Mouse (Mus musculus) midbrain, embryonic 15.5 days (tissue): ENCODE measurements around the gene Lap3. TPM values are rescaled to one million over a fixed set of nuclear protein-coding genes. Genes with fewer than 3 reads are reported as not detected.

Source experiments
- ATAC-seq: fragments of 200-750 bp; cut with Nextera tagmentation; replicated peaks from 2 replicates; pipeline ENCODE4 v1.8.0; 2017; ENCODE audit warnings: moderate TSS enrichment
- H3K27ac ChIP-seq: fragments of 300-500 bp; sonication (generic); 2 replicates; pipeline ENCODE4 v1.5.1; 2015; ENCODE audit warnings: mild to moderate bottlenecking, inconsistent platforms
- H3K27me3 ChIP-seq: fragments of 300-500 bp; sonication (generic); replicated peaks from 2 replicates; pipeline ENCODE4 v1.6.1; 2015; ENCODE audit warnings: inconsistent platforms
- H3K36me3 ChIP-seq: fragments of 300-500 bp; sonication (generic); replicated peaks from 2 replicates; pipeline ENCODE4 v1.6.1; 2015; ENCODE audit warnings: inconsistent platforms
- H3K4me1 ChIP-seq: fragments of 300-500 bp; sonication (generic); 2 replicates; pipeline ENCODE4 v1.6.1; 2015; ENCODE audit warnings: inconsistent platforms
- H3K4me2 ChIP-seq: fragments of 300-500 bp; sonication (generic); 2 replicates; pipeline ENCODE4 v1.6.1; 2015; ENCODE audit warnings: inconsistent platforms, mild to moderate bottlenecking, moderate library complexity
- H3K4me3 ChIP-seq: fragments of 300-500 bp; sonication (generic); 2 replicates; pipeline ENCODE4 v1.5.1; 2015; ENCODE audit warnings: mild to moderate bottlenecking, inconsistent platforms
- H3K9ac ChIP-seq: fragments of 300-500 bp; sonication (generic); 2 replicates; pipeline ENCODE4 v1.6.1; 2015; ENCODE audit warnings: mild to moderate bottlenecking, inconsistent platforms
- H3K9me3 ChIP-seq: fragments of 300-500 bp; sonication (generic); 2 replicates; pipeline ENCODE4 v1.6.1; 2016; ENCODE audit warnings: inconsistent platforms
- WGBS: fragments of 180-500 bp; shearing (Covaris S2); methylation state at CpG from one replicate; pipeline ENCODE4 v1.1.7; 2015; ENCODE audit warnings: mixed read lengths; 5-methylcytosine and 5-hydroxymethylcytosine counted together
- polyA plus RNA-seq: library from polyadenylated mRNA; unstranded; fragments of >200 nt; fragmentation: Nextera tagmentation; extraction: Ambion mirVana; gene quantifications from 2 replicates; pipeline ENCODE4 v1.2.1, GENCODE M21; 2015

Lap3 gene
- polyA plus RNA-seq, 1 experiment from 2014 or later = 28.7 TPM

DNA sequence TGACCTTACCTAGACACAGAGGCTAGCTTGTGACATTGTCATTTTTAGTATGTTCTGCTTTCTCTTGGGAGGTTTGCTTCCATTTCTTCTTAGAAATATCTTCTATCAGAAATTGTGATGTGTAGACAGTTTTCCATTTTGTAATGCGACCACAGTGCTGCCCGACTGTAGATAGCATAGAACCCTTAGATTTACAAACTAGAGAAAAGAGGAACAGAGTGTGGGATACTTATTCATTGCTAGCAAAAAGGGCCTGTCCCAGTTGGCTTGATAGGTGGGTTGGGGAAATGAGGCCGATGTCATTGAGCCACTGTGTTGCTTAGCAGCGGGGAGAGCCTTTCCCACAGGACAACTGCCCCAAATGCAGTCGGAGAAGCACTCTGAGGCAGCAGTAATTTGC lies 4.4 kb downstream of the Lap3 start:
- WGBS = 91% methylated on average over 5 of the region's 5 CpGs
- H3K4me2 ChIP-seq = no peak overlapping the region
- no peak overlapping the region for H3K4me3 ChIP-seq
- ATAC-seq = no peak
- no peaks in the 10 kb centered on the region for H3K9me3 ChIP-seq
- no peaks in the 10 kb centered on the region for H3K36me3 ChIP-seq
- no peak overlapping the region for H3K27ac ChIP-seq
- H3K9ac ChIP-seq = no peak overlapping the region
- H3K4me1 ChIP-seq = peaks cover 14% of the 10 kb centered on the region
- no peaks in the 10 kb centered on the region for H3K27me3 ChIP-seq

DNA sequence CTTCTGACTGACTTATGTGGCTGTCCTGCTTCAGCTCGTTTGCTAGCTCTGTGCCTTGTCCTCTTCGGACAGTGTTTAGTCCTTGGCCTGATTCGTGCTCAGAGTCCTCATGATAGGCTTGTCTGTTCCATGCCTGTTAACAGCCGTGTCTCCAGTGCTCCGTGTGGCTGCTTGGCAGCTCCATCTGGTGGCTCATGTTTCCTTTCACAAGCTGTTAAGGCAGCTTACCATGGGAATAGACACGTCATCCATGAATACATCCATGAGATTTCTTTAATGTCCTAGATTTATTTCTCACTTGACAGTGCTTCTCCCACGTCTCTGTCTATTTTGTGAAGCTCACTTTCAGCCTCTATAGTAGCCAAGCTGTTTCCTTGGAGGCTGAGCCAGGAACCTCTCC lies 16.9 kb downstream of the Lap3 start:
- no peak overlapping the region for H3K4me3 ChIP-seq
- WGBS = 82% methylated on average over 7 of the region's 7 CpGs
- no peak overlapping the region for H3K27ac ChIP-seq
- H3K9ac ChIP-seq = no peak overlapping the region
- peaks cover 19% of the 10 kb centered on the region for H3K36me3 ChIP-seq
- no peaks in the 10 kb centered on the region for H3K27me3 ChIP-seq
- no peak overlapping the region for H3K4me2 ChIP-seq
- no peaks in the 10 kb centered on the region for H3K9me3 ChIP-seq
- no peaks in the 10 kb centered on the region for H3K4me1 ChIP-seq
- ATAC-seq = no peak

DNA sequence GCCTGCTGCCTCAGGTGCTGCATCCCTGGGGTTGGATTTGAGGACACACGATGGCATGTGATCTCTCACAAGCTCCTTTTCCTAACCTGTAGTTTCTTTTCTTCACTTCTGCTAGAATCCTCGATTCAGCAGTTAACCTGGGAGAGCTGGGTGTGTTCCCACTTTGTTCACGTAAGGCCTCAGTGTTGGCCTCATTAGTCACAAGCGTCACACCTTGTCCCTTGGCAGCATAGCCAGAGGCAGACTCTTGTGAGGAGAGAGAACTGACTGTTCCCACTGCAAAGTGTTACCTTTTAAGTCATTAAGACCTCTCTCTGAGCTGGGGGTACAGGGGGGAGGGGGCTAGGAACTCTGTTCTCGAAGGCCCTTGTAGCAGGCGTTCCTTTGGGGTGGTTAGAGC lies 19.7 kb downstream of the Lap3 start:
- ATAC-seq = no peak
- Histone ChIP-seq H3K27me3 (no peaks in the 10 kb centered on the region), H3K36me3 (0 out of 2 replicates have a peak, but pooled peaks cover under 1% of the 10 kb centered on the region), H3K9me3 (no peaks in the 10 kb centered on the region), H3K4me3 (no peak overlapping the region), H3K4me2 (no peak overlapping the region), H3K9ac (no peak overlapping the region), H3K4me1 (no peaks in the 10 kb centered on the region), H3K27ac (no peak overlapping the region)
- WGBS = 90% methylated on average over 6 of the region's 6 CpGs

DNA sequence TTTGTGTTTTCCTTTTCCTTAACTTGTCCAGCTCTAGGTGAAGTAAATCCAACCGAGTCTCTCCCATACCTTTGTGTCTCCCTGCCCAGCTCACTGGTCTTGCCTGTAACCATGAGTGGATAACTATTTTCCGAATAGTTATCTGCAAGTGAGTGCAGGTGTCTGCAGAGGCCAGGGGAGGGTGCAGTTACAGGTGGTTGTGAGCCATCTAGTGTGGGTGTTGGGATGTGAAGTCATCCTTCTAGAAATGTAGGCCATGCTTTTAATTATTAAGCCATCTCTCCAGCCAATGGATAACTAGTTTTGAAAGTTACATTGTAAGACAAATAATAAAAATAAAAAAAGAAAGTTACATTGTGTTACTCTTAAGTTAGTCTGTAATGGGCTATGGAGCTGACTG lies 20.3 kb downstream of the Lap3 start:
- H3K27me3 ChIP-seq = no peaks in the 10 kb centered on the region
- no peaks in the 10 kb centered on the region for H3K4me1 ChIP-seq
- no peak overlapping the region for H3K4me2 ChIP-seq
- H3K9me3 ChIP-seq = no peaks in the 10 kb centered on the region
- no peak overlapping the region for H3K4me3 ChIP-seq
- no peak for ATAC-seq
- no peak overlapping the region for H3K9ac ChIP-seq
- 88% methylated on average over 2 of the region's 2 CpGs for WGBS
- H3K36me3 ChIP-seq = no peaks in the 10 kb centered on the region
- H3K27ac ChIP-seq = no peak overlapping the region

DNA sequence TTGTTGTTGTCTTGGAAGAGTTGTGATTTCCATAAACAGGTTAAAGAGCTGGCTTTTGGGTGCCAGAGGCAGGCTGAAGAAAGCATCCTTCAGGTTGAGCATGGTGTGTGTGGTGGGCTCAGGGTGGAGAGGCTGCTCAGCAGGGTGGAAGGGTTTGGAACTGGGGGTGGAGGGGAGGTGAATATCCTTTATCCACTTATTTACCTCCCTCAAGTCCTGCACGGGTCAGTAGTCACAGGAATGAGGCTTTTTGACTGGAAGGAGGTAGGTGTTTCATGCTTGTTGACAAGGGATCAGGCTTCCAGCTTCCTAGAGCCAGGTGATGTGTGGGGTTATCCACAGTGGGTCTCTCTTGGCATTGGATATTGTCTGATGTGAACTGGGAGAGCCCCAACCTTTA lies 21.4 kb downstream of the Lap3 start:
- no peaks in the 10 kb centered on the region for H3K36me3 ChIP-seq
- no peaks in the 10 kb centered on the region for H3K27me3 ChIP-seq
- H3K4me3 ChIP-seq = no peak overlapping the region
- no peak for ATAC-seq
- H3K4me2 ChIP-seq = no peak overlapping the region
- H3K9me3 ChIP-seq = no peaks in the 10 kb centered on the region
- H3K4me1 ChIP-seq = peaks cover 3% of the 10 kb centered on the region
- H3K9ac ChIP-seq = no peak overlapping the region
- 87% methylated on average over 1 of the region's 1 CpGs for WGBS
- H3K27ac ChIP-seq = no peak overlapping the region

DNA sequence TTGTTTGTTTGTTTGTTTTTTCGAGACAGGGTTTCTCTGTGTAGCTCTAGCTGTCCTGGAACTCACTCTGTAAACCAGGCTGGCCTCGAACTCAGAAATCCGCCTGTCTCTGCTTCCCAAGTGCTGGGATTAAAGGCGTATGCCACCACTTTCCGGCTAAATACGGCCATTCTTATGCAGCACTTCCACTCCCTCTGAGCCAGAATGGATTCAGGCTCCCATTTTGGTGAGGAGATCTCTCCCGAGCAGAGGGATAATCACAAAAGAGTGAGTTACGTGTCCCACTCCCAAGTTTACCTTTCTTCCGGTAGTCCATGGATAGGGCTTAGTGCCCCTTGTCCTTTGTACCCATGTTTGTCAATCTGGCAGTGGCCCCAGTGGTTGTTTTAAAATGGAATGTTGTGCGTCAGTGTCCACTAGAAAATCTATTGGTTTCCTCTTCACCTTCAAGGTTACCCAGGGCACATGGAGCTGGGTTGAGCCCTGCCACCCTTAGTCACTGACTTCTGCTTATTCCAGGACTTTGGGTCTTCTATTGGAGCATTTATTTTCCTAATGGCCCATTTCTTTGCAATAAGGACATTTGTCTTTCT lies 22.1 kb downstream of the Lap3 start:
- Histone ChIP-seq H3K9ac (no peak overlapping the region), H3K4me3 (no peak overlapping the region), H3K36me3 (no peaks in the 10 kb centered on the region), H3K4me1 (peaks cover 6% of the 10 kb centered on the region), H3K27ac (no peak overlapping the region), H3K9me3 (no peaks in the 10 kb centered on the region), H3K4me2 (no peak overlapping the region), H3K27me3 (no peaks in the 10 kb centered on the region)
- WGBS = 92% methylated on average over 10 of the region's 10 CpGs
- ATAC-seq = no peak

DNA sequence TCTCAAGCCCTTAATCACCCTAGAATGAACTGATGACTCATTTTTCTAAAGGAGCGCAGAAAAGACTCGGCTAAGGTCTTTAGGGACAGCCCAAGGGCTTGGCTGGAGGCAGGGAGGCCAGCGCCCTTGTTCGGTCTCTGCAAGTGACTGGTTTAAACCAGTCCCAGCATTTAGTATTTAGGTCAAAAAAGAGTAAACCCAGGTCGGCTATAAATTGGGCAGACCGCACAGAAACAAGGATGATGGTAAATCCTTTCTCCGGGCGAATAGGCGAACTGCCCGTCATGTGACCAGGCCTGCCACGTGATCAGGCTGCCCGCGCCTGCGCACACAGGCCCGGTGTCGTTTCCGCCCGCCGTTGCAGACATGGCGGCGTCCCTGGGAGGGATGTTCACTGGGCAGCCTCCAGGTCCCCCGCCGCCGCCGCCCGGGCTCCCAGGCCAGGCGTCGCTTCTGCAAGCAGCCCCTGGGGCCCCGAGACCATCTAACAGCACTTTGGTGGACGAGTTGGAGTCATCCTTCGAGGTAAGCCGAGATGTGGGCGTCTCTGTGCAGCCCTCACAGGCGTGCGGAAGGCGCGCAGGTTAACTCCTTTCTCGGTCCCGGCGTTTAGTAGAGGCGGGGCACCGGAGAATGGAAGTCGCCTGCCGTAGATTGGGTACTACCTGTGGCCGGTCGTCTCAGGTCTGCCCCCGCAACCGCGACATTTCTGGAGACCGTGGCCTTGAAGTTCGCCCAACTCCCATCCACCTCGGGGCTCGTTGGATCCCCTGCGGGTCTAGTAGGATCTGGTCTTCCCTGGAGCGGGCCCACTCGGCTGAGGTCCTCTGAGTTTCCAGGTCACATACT lies 27.0 kb downstream of the Lap3 start, which contains the start of gene Med28:
TSS of gene Med28 (plus strand) at position 270 of the 849 bp plus-strand sequence.
- no peaks in the 10 kb centered on the region for H3K27me3 ChIP-seq
- 1% methylated on average over 56 of the region's 56 CpGs for WGBS
- peak within 1 kb of the TSS; percentile 93 for H3K4me3 ChIP-seq
- H3K9ac ChIP-seq = peak within 1 kb of the TSS; percentile 95
- peaks cover 24% of the 10 kb centered on the region for H3K4me1 ChIP-seq
- H3K9me3 ChIP-seq = no peaks in the 10 kb centered on the region
- peak; percentile 97 for ATAC-seq
- H3K27ac ChIP-seq = peak within 1 kb of the TSS; percentile 84
- H3K36me3 ChIP-seq = peaks cover 5% of the 10 kb centered on the region
- H3K4me2 ChIP-seq = peak within 1 kb of the TSS; percentile 90

DNA sequence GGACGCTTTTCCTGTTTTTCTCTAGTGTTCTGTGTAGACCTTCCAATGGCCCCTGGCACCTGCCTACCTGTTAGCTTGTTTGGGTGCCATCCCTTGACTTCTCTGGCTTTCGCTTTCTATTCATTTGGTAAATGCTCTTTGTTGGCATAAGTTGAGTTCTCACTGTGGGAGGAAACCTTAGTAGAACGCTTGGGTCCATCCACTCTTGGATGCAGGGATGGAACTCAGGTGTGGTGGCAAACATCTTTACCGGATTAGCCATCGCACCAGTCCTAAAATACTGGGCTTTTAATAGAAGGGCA lies 27.6 kb downstream of the Lap3 start:
- Histone ChIP-seq H3K27me3 (no peaks in the 10 kb centered on the region), H3K4me1 (peaks cover 24% of the 10 kb centered on the region), H3K27ac (no peak overlapping the region), H3K36me3 (peaks cover 10% of the 10 kb centered on the region), H3K4me3 (peak overlapping the region; percentile 93), H3K9me3 (no peaks in the 10 kb centered on the region), H3K4me2 (peak overlapping the region; percentile 90), H3K9ac (peak overlapping the region; percentile 95)
- 8% methylated on average over 5 of the region's 5 CpGs for WGBS
- ATAC-seq = no peak

DNA sequence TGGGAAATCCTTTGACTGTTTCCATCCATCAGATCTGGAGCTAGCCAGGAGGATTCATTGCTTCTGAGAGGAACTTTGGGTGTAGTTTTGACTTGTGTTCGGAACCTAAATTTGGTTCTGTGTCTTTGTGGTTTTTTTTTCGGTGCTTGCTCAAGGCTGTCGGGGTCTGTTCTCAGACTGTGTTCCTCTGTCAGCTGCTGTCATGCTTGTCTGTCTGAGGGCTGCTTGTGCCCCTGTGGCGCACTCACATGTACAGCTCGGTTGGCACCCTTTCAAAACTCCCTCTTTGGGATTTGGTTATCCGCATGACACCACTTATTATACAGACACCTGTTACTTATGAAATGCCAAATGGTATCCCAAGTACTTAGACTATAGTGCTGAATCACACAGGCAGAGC lies 28.4 kb downstream of the Lap3 start:
- WGBS = 89% methylated on average over 6 of the region's 6 CpGs
- ATAC-seq = no peak
- peaks cover 12% of the 10 kb centered on the region for H3K36me3 ChIP-seq
- H3K9ac ChIP-seq = no peak overlapping the region
- no peaks in the 10 kb centered on the region for H3K9me3 ChIP-seq
- no peak overlapping the region for H3K27ac ChIP-seq
- H3K4me3 ChIP-seq = no peak overlapping the region
- H3K4me2 ChIP-seq = peak overlapping the region; percentile 90
- H3K27me3 ChIP-seq = no peaks in the 10 kb centered on the region
- peaks cover 24% of the 10 kb centered on the region for H3K4me1 ChIP-seq

DNA sequence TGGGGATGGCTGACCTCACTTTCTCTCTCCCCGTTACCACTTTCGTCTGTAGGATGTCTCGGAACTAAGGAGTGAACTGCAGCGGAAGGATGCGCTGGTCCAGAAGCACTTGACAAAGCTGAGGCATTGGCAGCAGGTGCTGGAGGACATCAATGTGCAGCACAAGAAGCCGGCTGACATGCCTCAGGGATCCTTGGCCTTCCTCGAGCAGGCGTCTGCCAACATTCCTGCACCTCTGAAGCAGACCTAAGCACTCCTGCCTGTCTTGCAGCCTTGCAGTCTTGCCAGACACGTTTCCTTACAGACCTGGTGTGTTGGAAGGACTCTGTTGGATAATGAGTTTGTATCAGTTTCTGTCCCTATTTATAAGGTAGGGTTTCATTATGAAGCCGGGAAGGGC lies 31.9 kb downstream of the Lap3 start:
- Histone ChIP-seq H3K4me1 (peaks cover 18% of the 10 kb centered on the region), H3K27me3 (no peaks in the 10 kb centered on the region), H3K9ac (no peak overlapping the region), H3K9me3 (no peaks in the 10 kb centered on the region), H3K36me3 (peaks cover 37% of the 10 kb centered on the region), H3K4me3 (no peak overlapping the region), H3K27ac (no peak overlapping the region), H3K4me2 (no peak overlapping the region)
- no peak for ATAC-seq
- WGBS = 94% methylated on average over 10 of the region's 10 CpGs

DNA sequence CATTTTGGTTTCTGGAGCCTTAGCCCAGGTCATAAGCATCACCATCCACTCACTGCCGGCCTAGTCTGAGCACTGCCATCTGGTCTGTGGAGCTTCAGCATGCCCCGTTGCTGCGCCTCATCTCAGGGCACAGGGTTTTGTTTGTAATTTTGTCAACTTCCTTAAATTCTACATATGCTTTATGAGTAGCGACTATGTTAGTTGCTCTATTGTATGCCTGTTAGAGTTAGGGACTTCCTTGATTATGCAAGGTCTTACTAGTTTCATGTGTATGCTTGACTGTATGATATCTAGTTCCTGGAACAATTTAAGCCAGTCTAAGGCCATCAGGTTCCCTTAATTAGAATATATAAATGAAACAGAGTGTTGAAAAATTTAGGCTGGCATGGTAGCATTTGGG lies 33.2 kb downstream of the Lap3 start:
- 98% methylated on average over 4 of the region's 4 CpGs for WGBS
- no peaks in the 10 kb centered on the region for H3K27me3 ChIP-seq
- H3K27ac ChIP-seq = no peak overlapping the region
- H3K4me3 ChIP-seq = no peak overlapping the region
- H3K4me2 ChIP-seq = no peak overlapping the region
- no peak overlapping the region for H3K9ac ChIP-seq
- H3K4me1 ChIP-seq = peaks cover 11% of the 10 kb centered on the region
- H3K9me3 ChIP-seq = no peaks in the 10 kb centered on the region
- H3K36me3 ChIP-seq = peaks cover 43% of the 10 kb centered on the region
- ATAC-seq = no peak

DNA sequence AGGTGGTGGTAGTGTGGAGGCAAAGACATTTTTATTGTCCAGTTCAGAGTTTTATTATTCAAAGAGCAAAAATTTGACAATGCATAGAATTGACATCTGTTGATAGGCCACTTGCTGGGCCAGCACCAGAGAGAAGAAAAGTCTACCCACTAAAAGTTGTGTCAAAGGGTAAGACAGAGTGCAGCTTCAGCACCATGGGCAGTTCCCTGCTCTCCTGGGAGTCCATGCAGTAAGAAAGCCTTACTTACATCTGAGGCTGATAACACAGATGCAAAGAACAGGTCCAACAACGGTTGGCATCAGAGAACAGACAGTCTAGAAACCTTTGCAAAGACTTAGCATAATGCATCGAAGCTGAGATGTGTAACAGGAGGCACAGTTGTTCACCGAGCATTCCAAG lies 36.5 kb downstream of the Lap3 start:
- Histone ChIP-seq H3K27ac (no peak overlapping the region), H3K9ac (no peak overlapping the region), H3K9me3 (no peaks in the 10 kb centered on the region), H3K27me3 (no peaks in the 10 kb centered on the region), H3K36me3 (peaks cover 46% of the 10 kb centered on the region), H3K4me3 (no peak overlapping the region), H3K4me1 (no peaks in the 10 kb centered on the region), H3K4me2 (no peak overlapping the region)
- WGBS = 84% methylated on average over 3 of the region's 3 CpGs
- ATAC-seq = no peak
